Mouse (Mus musculus): ENCODE measurements around the gene Lrmda.

Gene Lrmda

DNA sequence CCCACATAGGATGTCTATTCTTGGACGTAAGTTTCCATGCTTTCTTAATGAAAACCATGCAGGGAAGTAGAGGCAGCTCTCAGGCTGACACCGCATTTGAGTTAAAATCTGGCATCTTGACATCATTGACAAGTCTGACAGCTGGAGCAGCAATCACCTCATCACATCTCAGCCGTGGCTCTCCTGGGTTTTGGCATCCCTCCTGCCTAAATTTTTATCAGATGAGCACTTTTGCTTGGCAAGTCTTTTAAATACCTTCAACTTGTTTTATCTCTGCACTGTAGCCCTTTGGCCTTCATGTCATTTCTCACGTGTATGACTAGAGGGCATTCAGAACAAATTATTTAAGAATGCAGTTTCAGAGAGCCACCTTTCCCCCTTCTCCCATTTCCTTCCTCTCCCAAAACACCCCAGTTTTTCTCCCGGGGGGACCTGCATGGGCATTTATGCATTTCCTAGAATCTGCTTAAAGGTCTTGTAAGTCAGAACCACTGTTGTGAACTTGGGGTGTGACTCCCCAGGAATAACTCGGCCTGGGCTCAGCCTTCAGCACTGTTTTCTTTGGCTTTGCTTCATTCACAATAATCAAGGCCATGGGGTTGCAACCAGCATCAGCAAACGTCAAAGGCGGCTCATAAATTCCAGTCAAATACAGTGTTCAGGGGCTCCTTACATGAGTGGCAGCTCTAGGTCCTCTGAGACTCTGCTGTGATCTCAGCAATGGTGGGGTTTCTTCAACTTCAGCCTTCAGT is 975.8 kb downstream of the Lrmda start:
- no peak for DNase-seq

DNA sequence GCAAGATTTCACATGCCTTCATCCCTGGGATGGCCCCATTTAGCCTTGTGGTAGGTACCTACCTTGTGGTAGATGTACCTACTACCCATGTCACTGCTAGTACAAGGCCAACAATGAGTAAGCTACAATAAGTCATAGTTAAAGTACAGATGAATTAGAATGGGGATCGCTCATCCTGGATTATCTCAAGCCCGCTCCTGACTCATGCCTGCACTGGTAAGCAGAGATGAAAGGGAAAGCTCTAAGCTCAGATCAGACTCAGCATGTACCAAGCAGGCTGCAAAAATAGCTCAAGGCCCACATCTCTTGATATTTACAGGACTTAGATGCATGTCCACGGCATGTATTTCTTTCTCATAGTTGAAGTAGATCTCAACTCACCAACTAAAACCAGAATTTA is 979.4 kb downstream of the Lrmda start:
- no peak for DNase-seq

DNA sequence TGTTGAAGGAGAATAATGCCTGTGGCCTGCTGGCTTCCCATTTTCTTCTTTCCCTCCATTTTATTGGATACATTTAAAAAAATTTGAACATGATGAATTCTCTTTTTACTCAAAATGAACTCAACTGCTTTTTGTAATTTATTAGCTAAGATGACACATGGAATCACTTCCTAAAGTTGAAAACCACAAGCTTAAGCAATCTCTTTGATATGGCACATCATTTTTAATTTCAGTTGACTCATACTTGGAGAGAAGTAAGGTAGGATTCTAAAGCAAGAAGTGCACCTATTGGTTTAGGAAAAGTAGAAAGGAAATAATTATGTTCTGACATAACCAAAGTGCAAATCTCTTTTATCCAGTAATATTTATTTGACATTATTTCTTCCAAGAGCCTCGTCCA is 992.5 kb downstream of the Lrmda start:
- no peak for DNase-seq

DNA sequence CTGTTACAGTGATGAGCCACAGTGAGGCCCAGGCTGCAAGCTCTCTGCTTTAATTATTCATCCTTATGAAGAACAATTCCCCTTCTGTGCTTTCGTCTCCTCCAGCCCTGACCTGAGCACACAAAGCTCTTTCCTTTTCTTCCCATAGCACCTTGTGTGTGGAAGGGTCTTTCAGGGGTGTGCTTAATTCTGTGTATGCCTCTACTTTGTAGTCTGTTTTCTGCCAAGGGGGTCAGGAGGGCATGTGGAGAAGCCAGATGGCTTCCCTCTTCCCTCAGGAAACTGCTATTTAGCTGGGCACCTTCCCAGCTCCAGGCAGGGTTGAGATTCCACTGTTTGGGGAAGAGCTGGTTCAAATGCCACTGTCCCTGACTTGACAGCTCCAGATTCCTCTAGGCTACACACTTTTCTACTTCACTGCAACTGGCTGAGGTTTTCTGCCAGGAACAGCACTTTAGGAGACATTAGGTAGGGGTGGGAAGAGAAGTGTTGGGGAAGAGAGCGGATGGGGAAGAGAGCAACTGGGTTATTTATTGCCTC is 995.3 kb downstream of the Lrmda start:
- no peak for DNase-seq

DNA sequence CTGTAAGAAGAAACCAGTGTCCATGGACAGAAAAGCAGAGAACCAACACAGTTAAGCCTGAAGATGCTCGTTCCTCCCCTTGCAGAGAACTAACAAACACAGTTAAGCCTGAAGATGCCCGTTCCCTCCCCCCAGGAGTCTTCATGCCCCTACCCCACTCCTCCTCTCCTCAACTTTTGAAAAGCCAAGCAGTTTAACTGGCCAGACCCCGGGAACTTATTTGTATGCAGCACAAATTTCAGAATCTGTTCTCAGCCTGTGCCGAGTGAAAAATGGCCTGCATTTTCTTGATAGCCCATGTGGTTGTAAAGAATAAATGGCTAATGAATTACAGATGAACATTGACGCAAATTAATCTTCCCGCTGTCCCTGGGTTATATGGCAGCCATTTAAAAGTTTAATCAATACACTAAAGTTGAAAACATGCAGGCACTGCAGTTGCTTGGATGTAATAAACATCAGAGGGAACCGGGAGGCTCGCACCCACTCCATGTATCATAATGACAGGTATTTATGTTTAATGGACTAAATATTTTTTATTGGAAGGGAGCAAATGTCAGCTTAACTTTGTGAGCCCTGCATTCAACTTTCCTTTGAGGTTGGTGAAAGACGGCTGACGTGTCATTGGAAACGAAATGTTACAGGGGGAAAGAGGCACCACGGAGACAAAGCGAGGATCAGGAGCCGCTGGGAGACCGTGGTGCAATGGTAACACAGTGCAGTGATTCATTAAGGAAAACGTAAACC is 996.0 kb downstream of the Lrmda start:
- DNase-seq, result no peak

DNA sequence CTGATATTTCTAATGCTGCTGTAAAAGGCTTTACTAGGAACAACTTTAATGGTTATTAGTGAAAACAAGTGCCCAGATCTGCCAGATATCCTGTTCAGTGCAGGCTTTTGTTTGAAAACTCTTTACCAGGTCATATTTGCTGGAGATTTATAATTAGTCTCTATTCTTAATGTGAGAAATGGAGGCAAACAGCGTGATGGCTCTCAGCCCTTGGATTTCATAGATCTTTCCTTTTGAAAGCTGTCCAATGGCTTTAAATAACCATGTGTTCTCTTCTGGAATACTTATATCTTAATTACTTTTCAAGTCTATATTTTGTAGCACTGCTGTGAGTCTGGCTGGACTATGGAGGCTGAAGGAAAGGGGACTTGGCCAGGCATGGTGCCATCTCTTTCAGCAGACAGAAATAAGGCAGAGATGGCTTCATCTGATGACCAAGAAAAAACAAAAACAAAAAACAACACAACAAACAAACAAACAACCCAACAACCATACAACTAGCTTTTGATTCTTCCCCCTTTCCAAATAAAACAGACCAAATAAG is 996.6 kb downstream of the Lrmda start:
- no peak for DNase-seq

DNA sequence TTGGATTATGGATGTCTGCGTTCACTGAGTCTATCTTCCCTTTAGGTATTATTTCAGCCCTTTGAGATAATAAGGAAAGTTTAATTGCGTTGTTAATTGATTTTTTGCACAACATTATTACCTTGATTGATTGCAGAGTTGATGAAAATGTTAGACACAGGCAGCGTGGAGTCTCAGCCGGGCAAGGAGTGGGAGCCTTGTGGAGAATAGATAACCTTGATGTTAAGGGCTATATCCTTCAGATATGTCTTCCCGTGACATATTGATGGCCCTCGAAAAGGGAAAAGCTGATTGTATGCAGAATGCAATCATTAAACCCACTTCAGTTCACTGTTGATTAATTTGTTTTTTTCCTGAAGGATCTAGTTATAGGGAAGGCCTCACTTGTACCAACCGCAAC is 1021.5 kb downstream of the Lrmda start:
- DNase-seq, result no peak

DNA sequence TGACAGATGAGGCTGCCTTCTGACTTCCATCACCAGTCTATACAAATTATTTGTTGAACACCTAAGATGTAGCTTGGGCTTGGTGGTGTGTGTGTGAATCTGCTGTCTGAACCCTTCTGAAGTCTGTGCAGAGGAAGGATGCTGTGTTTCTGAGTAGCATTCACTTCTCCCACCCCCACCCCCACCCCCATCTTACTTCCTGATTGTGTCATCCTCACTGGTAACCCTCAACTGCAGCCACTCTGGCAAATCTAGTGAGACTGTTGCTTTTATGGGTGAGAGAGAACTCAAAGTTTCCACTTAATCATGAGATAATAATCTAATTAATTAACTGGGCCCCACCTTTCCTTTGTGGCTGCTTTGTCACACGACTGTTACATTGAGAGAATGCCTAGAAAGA is 1025.8 kb downstream of the Lrmda start:
- DNase-seq, result no peak

DNA sequence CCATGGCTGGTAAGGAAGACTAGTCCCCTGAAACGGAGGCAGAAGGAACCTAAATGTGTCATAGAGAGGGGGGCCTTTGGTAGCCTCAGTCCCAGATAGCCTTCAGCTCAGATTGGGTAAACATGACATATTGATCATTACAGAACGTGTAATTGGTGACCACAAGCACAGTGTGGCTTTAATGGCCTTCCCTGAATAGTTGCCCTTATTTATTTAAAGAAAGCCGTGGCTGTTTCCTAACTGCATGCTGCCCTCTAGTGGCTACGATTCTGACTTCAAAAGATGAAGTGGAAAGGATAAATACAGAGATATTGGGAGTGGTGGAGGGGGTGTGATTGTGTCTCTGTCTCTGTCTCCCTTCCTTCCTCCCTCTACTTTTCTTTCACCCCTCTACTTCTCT is 1026.8 kb downstream of the Lrmda start:
- DNase-seq, result peak; percentile 50

DNA sequence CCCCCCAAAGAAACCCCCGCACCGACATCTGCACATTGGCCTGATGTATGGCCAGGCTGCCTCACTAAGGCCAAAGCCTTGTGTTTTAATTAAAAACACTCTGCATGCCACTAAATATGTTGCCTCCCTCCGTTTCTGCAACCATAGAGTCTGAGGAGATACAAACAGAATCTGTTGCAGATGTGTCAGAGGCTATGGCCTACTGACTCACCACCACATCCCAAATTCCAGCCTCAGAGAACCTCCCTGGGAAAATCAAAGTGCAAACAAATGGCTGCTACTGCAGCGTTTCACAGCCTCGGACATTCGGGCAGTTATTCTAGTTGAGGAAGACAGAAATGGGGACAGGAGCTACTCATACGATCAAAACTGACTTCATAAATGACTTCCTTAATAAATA is 1031.9 kb downstream of the Lrmda start:
- DNase-seq, result no peak

DNA sequence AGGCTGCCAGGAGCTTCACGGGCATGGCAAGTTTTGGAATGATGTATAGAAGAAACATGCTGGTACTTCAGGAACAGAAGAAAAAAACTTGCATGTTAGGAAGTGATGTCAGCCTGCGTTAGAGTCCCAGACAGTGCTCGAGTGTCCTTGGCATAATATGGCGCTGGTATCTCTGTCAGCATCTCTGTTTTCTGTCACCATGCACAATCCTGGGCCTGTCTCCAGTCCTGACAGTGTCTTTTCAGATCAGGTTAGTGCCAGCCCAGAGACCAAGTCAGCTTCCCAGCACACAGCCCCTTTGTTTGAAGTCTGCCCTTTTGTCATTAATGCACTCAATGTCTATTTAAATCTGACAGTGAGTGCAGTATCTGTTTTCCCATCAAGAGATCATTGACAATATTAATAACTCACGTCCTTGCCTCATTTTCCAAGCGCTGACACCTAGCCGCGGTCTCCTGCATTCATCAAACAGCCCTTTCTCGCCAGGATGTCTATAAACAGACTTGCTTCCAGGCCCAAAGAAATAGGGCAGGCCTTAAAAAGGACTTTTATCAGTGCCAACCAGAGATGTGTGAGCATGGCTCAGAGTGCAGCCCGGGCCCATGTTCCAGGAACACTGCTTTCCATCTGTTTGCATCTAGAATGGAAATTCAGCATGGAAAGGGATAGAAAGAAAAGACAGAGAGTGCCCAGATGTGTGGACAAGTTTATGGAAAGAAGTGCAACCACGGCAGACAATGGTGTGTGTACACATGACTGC is 1033.5 kb downstream of the Lrmda start:
- DNase-seq, result no peak

DNA sequence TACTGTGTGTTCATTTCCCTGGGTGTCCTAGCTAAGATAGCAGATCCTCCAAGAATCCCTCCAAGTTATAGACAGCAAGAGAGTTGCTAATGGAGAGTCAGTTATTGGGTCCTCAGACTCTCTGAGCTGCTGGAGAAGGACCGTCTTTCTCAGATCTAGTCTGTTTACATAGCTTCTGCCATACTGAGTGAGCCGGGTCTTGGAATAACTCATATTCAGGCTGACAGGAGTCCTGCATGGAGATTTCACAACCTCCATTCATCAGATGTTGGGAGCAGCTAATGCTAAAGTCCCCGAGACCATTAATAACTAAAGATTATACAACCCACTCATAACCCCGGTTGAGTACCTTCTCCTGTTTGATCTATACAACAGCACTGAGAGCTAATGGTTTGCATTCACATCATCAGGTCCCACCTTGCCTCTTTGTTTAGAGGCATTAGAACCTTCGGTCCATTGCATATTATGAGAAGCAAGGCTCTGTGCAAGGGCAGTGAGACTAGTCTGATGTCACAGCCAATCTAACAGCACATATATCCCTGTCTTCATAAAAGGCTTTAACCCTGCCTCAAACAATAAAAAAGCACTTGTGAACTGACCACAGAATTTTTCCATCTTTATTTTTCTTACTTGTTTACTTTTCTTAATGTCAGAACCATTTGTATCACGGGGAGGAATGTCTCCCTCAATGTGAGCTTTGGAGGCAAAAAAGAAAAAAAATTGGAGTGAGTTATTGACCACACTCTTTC is 1037.9 kb downstream of the Lrmda start:
- DNase-seq, result no peak

DNA sequence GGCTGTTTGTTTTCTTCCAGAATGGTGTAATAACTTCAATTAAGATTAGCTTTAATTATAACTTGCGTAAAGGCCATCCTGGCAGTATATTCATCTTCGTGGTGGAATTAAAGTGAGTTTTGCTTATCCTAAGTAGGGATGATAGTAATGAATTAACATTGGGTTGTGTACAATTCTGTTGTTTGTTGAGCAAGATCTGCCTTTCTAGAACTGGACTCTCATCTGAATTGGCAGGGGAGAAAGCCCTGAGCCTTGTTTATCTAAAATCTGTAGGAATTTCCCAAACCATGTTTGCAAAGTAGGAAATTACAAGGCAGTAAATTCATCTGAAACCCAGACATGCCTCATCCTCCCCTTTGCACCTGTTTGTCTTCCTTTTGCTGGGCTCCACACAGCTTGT is 1038.5 kb downstream of the Lrmda start:
- no peak for DNase-seq

DNA sequence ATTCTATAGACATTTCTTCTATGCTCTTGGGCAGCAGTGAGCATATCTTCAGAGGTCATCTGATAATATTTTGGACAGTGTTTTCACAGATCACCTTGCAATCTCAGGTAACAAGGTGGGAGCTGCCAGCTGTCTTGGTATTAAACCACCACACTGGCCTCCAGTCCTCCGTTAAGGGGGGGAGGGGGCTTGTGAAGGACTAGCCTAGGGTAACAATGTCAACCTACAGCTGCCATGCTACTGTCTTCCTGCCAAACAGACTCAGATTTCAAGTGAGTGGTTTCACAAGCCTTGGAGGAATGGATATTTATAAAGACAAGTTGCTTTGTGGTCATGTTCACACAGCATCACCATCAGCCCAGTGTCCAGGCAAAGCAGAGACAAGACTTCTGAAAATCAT is 1059.2 kb downstream of the Lrmda start:
- no peak for DNase-seq

DNA sequence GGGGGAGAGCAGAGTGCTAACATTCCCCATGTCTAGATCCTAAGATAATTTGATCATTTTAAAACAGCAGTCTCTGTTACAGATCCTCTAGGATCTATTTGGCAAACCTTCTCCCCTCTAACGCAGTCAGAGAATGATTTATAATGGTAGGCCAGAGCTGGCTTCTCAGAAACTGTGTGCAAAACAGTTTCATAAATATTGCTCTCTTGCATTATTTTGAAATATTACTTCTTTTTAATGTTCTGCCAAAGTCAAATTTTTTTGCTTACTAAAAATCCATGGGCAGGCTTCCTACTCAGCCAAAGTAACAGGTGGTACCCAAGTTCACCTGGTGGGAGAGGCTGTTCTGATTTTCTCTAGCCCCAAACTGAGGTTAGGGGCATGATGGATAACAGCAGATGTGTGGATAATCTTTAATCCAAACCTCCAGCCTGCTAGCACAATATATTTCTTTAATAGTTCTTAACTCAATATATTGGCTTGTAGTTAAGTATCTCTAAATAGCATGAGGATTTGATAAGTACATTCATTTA is 1064.8 kb downstream of the Lrmda start:
- no peak for DNase-seq

DNA sequence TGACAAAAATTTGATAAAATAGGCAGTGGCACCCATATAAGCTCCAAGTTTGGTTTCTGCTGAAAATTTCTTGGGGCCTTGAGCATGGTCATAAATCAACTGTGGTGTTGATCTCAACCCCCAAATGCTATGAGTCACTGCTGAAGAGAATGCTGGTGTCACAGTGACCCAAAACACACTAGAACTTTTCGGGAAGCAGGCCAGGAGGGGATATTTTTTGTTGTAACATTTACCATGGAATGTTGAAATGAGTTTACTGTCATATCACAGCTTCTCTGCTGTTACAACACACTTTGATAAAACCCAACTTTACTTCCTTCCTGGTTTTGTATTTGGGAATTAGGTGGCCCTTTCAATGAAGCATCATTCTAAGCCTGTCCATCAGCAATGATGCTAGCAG is 1065.3 kb downstream of the Lrmda start:
- DNase-seq, result no peak

DNA sequence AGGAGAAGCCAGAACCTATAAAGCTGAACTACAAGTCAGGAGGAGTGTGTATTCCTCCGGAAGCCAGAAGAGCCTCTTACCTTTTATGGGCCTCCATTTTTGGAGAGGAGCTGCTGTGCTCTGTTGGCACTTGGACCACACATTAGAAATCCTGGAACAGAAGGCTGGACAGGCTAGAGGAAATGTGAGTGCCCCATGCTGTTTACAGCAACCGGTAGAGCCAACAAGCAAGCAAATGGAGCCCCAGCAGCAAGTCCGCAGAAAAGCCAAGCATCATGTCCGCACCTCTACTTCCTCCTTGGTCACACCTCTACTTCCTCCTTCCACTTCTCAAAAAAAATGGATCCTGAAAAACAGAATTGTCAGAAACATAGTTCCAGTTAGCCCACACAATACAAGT is 1073.8 kb downstream of the Lrmda start:
- DNase-seq, result no peak

DNA sequence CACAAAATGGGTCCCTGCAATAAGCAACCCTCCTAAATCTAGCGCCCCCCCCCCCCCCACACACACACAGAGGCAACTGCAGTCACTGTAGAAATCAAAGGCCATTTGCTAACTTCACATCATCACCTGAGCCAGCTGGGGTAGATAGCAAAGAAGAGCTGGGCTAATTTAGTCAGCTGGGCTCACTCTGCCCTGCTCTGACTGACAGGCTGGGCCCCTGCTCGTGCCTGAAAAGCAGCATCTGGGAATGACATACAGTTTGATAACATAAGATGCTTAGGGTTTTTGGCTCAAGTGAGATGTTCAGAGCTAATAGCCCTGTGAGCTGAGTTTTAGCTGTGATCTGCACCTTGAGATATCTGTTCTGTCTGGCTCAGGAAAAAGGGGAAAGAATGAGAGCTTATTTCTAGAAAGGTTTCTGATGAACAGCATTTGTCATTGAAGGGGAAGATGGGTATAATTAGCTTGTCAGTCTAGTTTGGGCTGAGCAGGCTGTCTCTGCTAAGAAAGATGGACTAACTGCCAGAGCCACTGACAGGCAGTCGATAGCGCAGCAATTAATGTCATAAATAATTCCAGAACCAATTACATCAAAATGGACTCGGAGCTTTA is 1075.1 kb downstream of the Lrmda start:
- DNase-seq, result no peak

DNA sequence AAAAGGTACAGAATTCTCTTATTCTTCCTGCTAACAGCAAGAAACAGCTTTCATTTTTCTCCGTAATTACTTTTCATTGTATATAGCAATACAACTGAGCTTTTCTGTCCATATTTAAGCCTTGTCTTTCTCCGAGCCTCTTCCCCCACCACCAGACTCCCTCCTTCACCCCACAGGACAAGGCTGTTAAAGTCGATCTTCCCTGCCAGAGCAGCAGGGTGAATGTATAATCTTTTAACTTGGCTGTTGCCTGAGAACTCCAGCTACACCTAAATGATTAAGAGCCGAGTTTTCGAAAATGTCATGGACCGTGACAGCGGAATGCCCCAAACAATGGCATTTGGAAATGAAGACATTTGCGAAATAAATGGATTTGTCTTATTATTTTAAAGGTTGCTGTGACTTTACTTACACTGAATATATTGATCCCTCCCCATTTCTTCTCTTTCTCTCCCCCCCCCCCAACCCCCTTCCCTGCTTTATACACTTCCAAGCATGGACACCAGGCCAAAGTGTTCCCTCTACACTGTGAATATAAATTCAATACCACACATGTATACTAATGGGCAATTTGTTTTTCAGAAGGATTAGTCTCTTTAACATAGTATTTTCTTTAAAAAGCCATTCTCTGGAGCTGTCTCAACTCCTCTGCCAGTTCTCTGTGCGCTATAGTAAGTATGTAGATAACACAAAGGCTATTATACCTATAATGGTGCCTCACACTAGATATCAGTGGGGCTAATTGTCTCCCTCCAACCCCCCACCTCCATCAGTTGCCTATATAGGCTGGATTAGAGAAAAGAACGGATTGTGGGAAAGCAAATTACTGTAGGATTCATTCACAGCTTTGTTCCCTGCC is 1075.9 kb downstream of the Lrmda start:
- no peak for DNase-seq

DNA sequence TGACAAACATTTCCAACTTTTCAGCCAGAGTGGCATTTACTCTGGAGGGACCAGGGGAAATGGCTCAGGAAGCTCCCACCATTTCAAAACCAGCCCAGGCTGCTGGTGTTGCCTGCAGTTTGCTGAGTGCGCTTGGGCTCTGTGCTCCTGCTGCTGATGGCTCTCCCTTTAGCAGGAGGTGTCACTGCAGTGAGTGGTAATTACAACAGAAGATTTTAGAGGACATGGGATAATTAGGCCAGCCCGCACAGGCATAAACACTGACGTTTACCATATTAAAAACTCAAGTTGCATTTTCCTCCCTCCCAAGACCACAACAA is 1076.5 kb downstream of the Lrmda start:
- no peak for DNase-seq

DNA sequence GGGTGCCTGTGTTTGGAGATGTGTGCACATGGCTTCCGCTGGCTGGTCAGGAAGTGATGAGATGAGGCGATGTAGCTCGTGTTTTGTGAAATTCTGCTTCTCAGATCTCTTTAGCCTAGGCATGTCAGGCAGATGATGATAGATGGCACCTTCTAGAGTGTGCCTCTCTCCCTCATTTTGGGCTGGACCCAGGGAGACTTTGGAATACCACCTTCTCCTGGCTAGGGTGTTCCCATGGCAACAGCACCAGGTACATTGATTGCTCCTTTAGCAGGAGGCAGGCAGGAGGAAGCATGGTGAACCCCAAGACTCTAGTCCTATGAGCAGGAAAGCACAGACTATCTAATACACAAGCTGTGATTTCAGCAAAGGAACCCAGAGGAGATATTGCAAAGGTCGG is 1076.9 kb downstream of the Lrmda start:
- DNase-seq, result no peak
